Mouse (Mus musculus) C2C12 (cell line): ENCODE results near the gene Frmd5.

Source experiments
- CTCF ChIP-seq: IDR thresholded peaks from one replicate; pipeline ENCODE4 v1.5.1; 2011; ENCODE audit not compliant: control insufficient read depth, insufficient read depth, insufficient read length
- MAX ChIP-seq: IDR thresholded peaks from one replicate; pipeline ENCODE4 v1.6.1; 2011; ENCODE audit warnings: mild to moderate bottlenecking, control low read depth

- TF ChIP-seq CTCF (no peak), MAX (no peak)
Measured at GRCm38 (mm10) chr2:121677649-121677986, 129.3 kb downstream of the Frmd5 start.
